Mouse (Mus musculus): Measurements from ENCODE around the gene Dcaf17.

- TF ChIP-seq POLR2A (IDR thresholded peaks at IDR 0.05; ENCODE audit: extremely low read depth, insufficient read depth, low read length): no peak
- no peak for TF ChIP-seq CTCF (IDR thresholded peaks at IDR 0.05; ENCODE audit: extremely low read depth, insufficient read depth, low read length)
Observed at GRCm38 (mm10) chr2:71046151-71046550, 9.0 kb upstream of the Dcaf17 start.
